Mouse (Mus musculus): ENCODE results near the gene Ccdc159.

DNA sequence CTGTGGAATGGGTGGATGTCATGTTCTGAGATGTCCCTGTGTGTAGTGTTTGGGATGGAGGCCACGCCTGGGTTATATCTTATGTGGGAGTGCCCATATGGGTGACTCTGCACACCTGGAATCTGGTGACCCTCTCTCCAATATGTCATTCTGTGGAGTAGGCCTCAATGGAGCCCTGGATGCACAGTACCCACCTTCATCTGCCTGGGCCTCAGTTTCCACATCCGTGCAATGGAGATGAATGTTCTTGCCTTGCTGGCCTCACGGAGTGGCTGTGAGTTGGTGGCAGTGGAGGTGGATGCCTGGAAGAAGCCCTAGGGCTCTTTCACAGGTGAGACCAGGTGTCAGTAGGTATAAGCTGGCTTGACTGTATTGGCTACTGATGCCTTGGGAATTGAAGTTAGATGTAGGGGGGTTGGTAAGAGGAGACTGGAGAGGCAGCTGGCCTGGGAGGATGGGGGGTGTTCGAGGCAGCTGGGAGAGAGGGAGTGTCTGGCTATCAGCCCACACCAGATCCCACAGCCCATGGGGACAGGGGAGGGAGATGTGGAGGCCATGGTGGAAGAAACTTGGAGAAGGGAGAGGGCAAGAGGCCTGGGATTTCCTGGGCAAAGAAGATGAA, 11.1 kb downstream of the Ccdc159 start:
- TF ChIP-seq CTCF (IDR thresholded peaks at IDR 0.05) = no peak
- TF ChIP-seq POLR2A (IDR thresholded peaks at IDR 0.05; ENCODE audit: insufficient read depth, low read depth, low read length) = no peak

Data from heart, adult 2 months (tissue).